Mouse (Mus musculus): ENCODE results near the gene Lmbr1. TPM values are rescaled to one million over a fixed set of nuclear protein-coding genes. Genes with fewer than 3 reads are reported as not detected.

Lmbr1 gene
- total and polyA plus RNA-seq, 2 experiments from 2014 or later = 34.0 to 40.4 TPM

DNA sequence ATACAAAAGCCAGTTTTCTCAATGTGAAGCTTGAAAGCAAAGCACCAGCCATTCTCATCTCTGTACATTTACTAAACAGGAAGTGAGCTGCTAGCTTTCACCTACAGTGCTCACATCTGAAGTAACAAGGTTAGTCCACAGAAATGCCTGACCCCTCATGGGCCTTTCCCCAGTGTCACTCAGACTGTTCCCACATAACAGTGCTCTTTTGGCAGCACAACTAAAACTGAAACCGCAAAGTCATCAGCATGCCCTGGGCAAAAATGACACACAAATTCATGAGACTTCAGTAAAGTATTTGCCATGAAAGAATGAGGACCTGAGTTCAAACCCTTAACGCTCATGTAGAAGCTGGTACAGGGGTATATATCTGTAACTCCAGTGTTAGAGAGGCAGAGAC is 55.7 kb downstream of the Lmbr1 start:
- no peak for DNase-seq (ENCODE audit: low spot score)
- ATAC-seq = no peak
- no peak for TF ChIP-seq CTCF (IDR thresholded peaks at IDR 0.05; ENCODE audit: low read depth)
- no peak overlapping the region for H3K4me2 ChIP-seq (ENCODE audit: low read depth, low read length)
- H3K9me3 ChIP-seq (ENCODE audit: low read length) = no peaks in the 10 kb centered on the region
- no peaks in the 10 kb centered on the region for H3K27me3 ChIP-seq (ENCODE audit: insufficient read depth, low read length)
- H3K27ac ChIP-seq = no peak overlapping the region
- no peaks in the 10 kb centered on the region for H3K4me1 ChIP-seq (ENCODE audit: insufficient read depth, low read length)
- H3K4me3 ChIP-seq (ENCODE audit: low read length) = no peak overlapping the region
- 97% methylated on average over 2 of the region's 2 CpGs for WGBS
- no peaks in the 10 kb centered on the region for H3K36me3 ChIP-seq (ENCODE audit: insufficient read depth, low read length)
- H3K9ac ChIP-seq (replicated peaks; ENCODE audit: low read length) = no peak overlapping the region

DNA sequence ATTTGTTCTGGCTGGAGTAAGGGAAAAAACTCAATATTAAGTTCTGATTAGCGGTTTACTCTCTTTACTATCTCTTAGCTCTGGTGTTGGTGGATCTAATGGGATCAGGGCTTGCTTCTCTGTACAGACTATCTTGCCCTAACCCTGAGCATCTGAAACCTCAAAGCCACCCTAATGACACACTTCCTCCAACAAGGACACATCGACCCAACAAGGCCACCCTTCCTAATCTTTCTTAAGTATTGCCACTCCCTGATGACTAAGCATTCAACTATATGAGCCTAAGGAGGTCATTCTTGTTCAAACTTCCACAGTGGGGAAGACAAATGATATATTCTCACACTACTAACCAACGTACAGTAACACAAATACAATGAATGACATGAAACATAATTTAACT is 69.0 kb downstream of the Lmbr1 start:
- Histone ChIP-seq H3K27ac (no peak overlapping the region), H3K4me2 (ENCODE audit: low read depth, low read length) (no peak overlapping the region), H3K4me3 (ENCODE audit: low read length) (no peak overlapping the region), H3K27me3 (ENCODE audit: insufficient read depth, low read length) (no peaks in the 10 kb centered on the region), H3K9ac (replicated peaks; ENCODE audit: low read length) (no peak overlapping the region), H3K4me1 (ENCODE audit: insufficient read depth, low read length) (no peaks in the 10 kb centered on the region), H3K36me3 (ENCODE audit: insufficient read depth, low read length) (0 out of 2 replicates have a peak, but pooled peaks cover 3% of the 10 kb centered on the region), H3K9me3 (ENCODE audit: low read length) (peaks cover 4% of the 10 kb centered on the region; the same call in 1 of the 2 replicates)
- DNase-seq (ENCODE audit: low spot score) (no peak), ATAC-seq (no peak)
- 87% methylated on average over 3 of the region's 3 CpGs for WGBS
- no peak for TF ChIP-seq CTCF (IDR thresholded peaks at IDR 0.05; ENCODE audit: low read depth)

DNA sequence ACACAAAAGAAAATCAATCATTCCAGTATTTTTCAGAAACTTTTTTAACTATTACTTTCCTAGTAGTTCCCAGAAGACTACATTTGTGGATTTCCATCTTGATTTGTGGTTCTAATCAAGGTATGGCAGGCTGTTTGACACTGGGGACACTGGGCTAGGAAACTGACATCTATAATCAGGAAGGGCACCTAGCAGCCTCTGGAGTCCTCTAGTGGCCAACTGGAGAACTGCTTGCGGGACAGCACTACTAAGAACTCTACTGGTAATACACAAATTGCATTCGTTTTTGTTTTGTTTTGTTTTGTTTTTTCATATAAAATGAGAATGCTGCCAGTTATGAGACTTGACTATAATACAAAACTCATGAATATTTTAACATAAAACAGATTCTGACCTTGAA is 85.0 kb downstream of the Lmbr1 start:
- peak; percentile 85 for DNase-seq (ENCODE audit: low spot score)
- Histone ChIP-seq H3K36me3 (ENCODE audit: insufficient read depth, low read length) (no peaks in the 10 kb centered on the region), H3K4me2 (ENCODE audit: low read depth, low read length) (no peak overlapping the region), H3K9ac (replicated peaks; ENCODE audit: low read length) (no peak overlapping the region), H3K4me3 (ENCODE audit: low read length) (no peak overlapping the region), H3K27me3 (ENCODE audit: insufficient read depth, low read length) (no peaks in the 10 kb centered on the region), H3K4me1 (ENCODE audit: insufficient read depth, low read length) (no peaks in the 10 kb centered on the region), H3K27ac (no peak overlapping the region), H3K9me3 (ENCODE audit: low read length) (no peaks in the 10 kb centered on the region)
- peak; percentile 95 for TF ChIP-seq CTCF (IDR thresholded peaks at IDR 0.05; ENCODE audit: low read depth)
- 25% methylated on average over 2 of the region's 2 CpGs for WGBS
- no peak for ATAC-seq

DNA sequence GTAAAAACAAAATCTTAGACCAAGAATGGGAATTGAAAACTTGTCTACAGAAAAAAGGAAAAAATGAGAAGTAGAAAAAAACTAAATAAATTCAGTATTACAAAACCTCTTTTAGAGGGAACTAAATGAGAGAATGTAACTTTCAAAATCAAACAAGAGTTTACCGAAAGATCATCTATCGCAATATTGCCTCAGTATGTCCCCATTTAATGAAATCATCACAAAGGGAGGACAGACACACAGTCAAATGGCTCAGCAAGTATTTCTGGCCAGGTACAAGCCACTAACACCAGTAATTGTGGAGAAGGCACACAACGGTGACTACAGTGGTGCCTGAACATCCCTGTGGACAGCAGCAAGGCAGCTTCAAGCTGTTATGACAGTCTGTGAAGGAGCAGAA is 88.1 kb downstream of the Lmbr1 start:
- Histone ChIP-seq H3K27ac (no peak overlapping the region), H3K9me3 (ENCODE audit: low read length) (no peaks in the 10 kb centered on the region), H3K4me3 (ENCODE audit: low read length) (no peak overlapping the region), H3K4me2 (ENCODE audit: low read depth, low read length) (no peak overlapping the region), H3K4me1 (ENCODE audit: insufficient read depth, low read length) (no peaks in the 10 kb centered on the region), H3K9ac (replicated peaks; ENCODE audit: low read length) (no peak overlapping the region), H3K36me3 (ENCODE audit: insufficient read depth, low read length) (no peaks in the 10 kb centered on the region), H3K27me3 (ENCODE audit: insufficient read depth, low read length) (no peaks in the 10 kb centered on the region)
- WGBS = 94% methylated on average over 3 of the region's 3 CpGs
- DNase-seq (ENCODE audit: low spot score) = no peak
- TF ChIP-seq CTCF (IDR thresholded peaks at IDR 0.05; ENCODE audit: low read depth) = no peak
- ATAC-seq = no peak

DNA sequence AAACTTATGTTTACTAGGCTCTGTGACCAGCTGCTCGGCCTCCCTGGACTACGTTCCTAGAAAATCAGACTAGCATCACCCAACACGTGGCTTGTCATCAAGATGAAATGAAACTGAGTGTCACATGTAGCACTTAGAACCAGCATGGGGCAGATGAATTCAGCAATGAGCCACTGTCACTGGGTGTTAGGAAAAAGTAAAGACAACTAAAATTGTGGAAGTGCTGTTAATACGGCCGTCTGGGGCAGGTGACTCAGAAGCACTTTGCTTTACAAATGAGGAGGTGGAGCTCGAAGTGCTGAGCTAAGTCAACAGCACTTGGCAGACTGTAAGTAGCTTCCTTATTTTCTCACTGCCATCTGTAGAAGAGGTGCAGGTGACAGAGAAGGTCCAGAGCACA is 88.5 kb downstream of the Lmbr1 start:
- Histone ChIP-seq H3K4me3 (ENCODE audit: low read length) (no peak overlapping the region), H3K9me3 (ENCODE audit: low read length) (no peaks in the 10 kb centered on the region), H3K9ac (replicated peaks; ENCODE audit: low read length) (no peak overlapping the region), H3K4me1 (ENCODE audit: insufficient read depth, low read length) (no peaks in the 10 kb centered on the region), H3K4me2 (ENCODE audit: low read depth, low read length) (no peak overlapping the region), H3K36me3 (ENCODE audit: insufficient read depth, low read length) (0 out of 2 replicates have a peak, but pooled peaks cover 2% of the 10 kb centered on the region), H3K27ac (no peak overlapping the region), H3K27me3 (ENCODE audit: insufficient read depth, low read length) (no peaks in the 10 kb centered on the region)
- no peak for TF ChIP-seq CTCF (IDR thresholded peaks at IDR 0.05; ENCODE audit: low read depth)
- DNase-seq (ENCODE audit: low spot score) (no peak), ATAC-seq (no peak)
- 86% methylated on average over 6 of the region's 6 CpGs for WGBS

DNA sequence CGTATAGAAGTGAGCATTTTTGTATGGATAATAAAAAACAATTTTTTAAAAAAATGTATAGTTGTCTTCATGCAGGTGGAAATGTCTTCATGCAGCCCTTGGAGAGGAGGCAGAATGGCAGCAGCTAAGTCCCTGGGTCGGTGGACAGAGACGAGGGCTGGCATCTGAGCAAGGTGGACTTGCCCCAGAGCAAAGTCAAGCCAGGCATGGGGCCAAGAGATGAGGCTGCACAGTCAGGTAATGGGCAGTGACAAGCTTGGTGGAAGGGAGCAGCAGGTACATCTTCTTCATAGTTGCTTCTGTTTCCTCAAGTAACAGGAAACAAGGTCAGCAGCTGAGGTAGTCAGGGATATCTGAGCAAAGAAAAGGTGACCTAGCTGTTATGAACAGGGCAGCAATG is 97.1 kb downstream of the Lmbr1 start:
- DNase-seq (ENCODE audit: low spot score) (no peak), ATAC-seq (no peak)
- Histone ChIP-seq H3K4me3 (ENCODE audit: low read length) (no peak overlapping the region), H3K36me3 (ENCODE audit: insufficient read depth, low read length) (0 out of 2 replicates have a peak, but pooled peaks cover 4% of the 10 kb centered on the region), H3K9ac (replicated peaks; ENCODE audit: low read length) (no peak overlapping the region), H3K27me3 (ENCODE audit: insufficient read depth, low read length) (no peaks in the 10 kb centered on the region), H3K9me3 (ENCODE audit: low read length) (no peaks in the 10 kb centered on the region), H3K27ac (no peak overlapping the region), H3K4me1 (ENCODE audit: insufficient read depth, low read length) (no peaks in the 10 kb centered on the region), H3K4me2 (ENCODE audit: low read depth, low read length) (no peak overlapping the region)
- no peak for TF ChIP-seq CTCF (IDR thresholded peaks at IDR 0.05; ENCODE audit: low read depth)
- WGBS = 87% methylated on average over 3 of the region's 3 CpGs

DNA sequence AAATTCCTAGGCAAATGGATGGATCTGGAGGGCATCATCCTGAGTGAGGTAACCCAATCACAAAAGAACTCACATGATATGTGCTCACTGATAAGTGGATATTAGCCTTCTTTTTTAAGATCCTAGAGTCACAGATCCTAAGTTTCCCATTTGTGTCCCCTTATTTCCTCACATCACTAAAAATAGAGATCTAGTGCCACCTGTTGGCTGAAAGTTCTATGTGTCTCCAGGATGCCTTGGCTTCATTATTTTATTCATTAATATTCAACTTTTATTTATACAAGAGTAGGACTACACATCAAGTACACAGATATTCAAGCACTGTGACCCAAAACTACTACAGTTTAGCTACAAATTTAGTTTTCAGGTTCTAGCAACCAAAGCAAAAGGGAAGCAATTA is 103.4 kb downstream of the Lmbr1 start:
- H3K4me1 ChIP-seq (ENCODE audit: insufficient read depth, low read length) = no peaks in the 10 kb centered on the region
- no peaks in the 10 kb centered on the region for H3K36me3 ChIP-seq (ENCODE audit: insufficient read depth, low read length)
- no peaks in the 10 kb centered on the region for H3K9me3 ChIP-seq (ENCODE audit: low read length)
- H3K9ac ChIP-seq (replicated peaks; ENCODE audit: low read length) = no peak overlapping the region
- ATAC-seq = no peak
- peak; percentile 47 for DNase-seq (ENCODE audit: low spot score)
- peak; percentile 42 for TF ChIP-seq CTCF (IDR thresholded peaks at IDR 0.05; ENCODE audit: low read depth)
- no peaks in the 10 kb centered on the region for H3K27me3 ChIP-seq (ENCODE audit: insufficient read depth, low read length)
- H3K4me2 ChIP-seq (ENCODE audit: low read depth, low read length) = no peak overlapping the region
- H3K4me3 ChIP-seq (ENCODE audit: low read length) = no peak overlapping the region
- H3K27ac ChIP-seq = no peak overlapping the region

All from hindbrain, postnatal 0 days (tissue).